Mouse (Mus musculus) bone marrow, adult 2 months (tissue): ENCODE measurements around the gene Rpf1.

Source experiments
- CTCF ChIP-seq: fragments of 200-500 bp; IDR thresholded peaks from 2 replicates; pipeline ENCODE4 v1.5.1; 2011; ENCODE audit warnings: low read length, control low read depth; ENCODE audit not compliant: control insufficient read depth, insufficient read depth
- POLR2A ChIP-seq: fragments of 200-500 bp; IDR thresholded peaks from 2 replicates; pipeline ENCODE4 v1.6.1; 2011; ENCODE audit warnings: low read depth, mild to moderate bottlenecking, control low read depth, low read length, borderline replicate concordance; ENCODE audit not compliant: control insufficient read depth

DNA sequence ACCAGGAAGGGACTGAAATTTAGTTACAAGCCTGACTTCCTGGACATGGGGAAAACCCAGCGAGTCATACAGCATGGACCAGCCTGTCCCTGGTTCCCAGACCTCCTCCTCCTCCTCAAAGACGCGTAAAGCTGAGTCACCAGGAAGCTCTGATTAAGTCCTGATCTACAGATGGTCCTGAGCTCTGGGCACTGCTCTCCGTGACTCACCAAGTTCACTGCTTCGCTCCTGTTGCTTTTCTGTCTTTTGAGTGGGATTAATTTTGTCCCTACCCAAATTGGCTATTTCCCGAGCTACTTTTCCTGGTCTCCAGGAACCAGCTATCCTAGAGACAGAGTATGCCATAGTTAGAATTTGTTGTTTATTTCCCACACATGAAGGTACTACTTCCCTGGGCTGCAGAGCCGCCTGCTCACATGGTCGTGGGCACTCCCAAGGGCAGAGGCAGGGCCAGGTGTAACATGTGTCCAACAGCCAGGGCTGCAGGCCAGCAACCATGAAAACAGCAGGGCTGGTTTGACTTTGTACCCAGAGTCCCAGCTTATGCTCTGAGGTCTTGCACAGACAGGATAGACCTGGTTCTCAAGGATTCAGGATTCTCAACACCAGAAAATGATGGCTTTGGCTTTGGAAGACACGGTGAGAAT, 46.8 kb upstream of the Rpf1 start:
- no peak for TF ChIP-seq CTCF
- no peak for TF ChIP-seq POLR2A
